Mouse (Mus musculus) myocyte (in vitro differentiated cells): Measurements from ENCODE around the gene Cdh20. TPM values are rescaled to one million over a fixed set of nuclear protein-coding genes. Genes with fewer than 3 reads are reported as not detected.

Source experiments
- H3K27me3 ChIP-seq: one replicate; pipeline ENCODE4 v1.6.1; 2011; ENCODE audit not compliant: control insufficient read depth, insufficient read depth, insufficient read length
- H3K36me3 ChIP-seq: one replicate; pipeline ENCODE4 v1.6.1; 2011; ENCODE audit not compliant: control insufficient read depth, insufficient read depth
- H3K4me2 ChIP-seq: one replicate; pipeline ENCODE4 v1.6.1; 2011; ENCODE audit warnings: low read depth, control low read depth
- H3K4me3 ChIP-seq: one replicate; pipeline ENCODE4 v1.5.1; 2011; ENCODE audit warnings: mild to moderate bottlenecking, control low read depth, moderate library complexity
- H3K79me2 ChIP-seq: one replicate; pipeline ENCODE4 v1.6.1; 2011; ENCODE audit not compliant: control insufficient read depth, insufficient read depth
- H3ac ChIP-seq: one replicate; pipeline ENCODE4 v1.6.1; 2011; ENCODE audit not compliant: control insufficient read depth, insufficient read length
- CEBPB ChIP-seq: IDR thresholded peaks from 2 replicates; pipeline ENCODE4 v1.6.1; 2011; ENCODE audit warnings: mild to moderate bottlenecking, moderate library complexity; ENCODE audit not compliant: poor library complexity, insufficient read depth, severe bottlenecking
- E2F4 ChIP-seq: IDR thresholded peaks from one replicate; pipeline ENCODE4 v1.6.1; 2011; ENCODE audit warnings: mild to moderate bottlenecking, control low read depth, moderate library complexity; ENCODE audit not compliant: insufficient read depth
- MAX ChIP-seq: IDR thresholded peaks from one replicate; pipeline ENCODE4 v1.6.1; 2011; ENCODE audit warnings: low read depth, mild to moderate bottlenecking, control low read depth
- MYOD1 ChIP-seq, 3 experiments: IDR thresholded peaks; one replicate each; pipeline ENCODE4 v1.6.1; 2011; ENCODE audit warnings: control low read depth in 2 of 3, low read depth in 2 of 3, mild to moderate bottlenecking in 2 of 3, moderate library complexity in 1 of 3; ENCODE audit not compliant: insufficient read length in 2 of 3, control insufficient read depth in 1 of 3
- MYOG ChIP-seq, 3 experiments: IDR thresholded peaks; one replicate each; pipeline ENCODE4 v1.6.1; 2011; ENCODE audit warnings: control low read depth in 2 of 3, low read depth in 2 of 3, mild to moderate bottlenecking in 2 of 3; ENCODE audit not compliant: insufficient read length in 2 of 3, control insufficient read depth in 1 of 3, insufficient read depth in 1 of 3
- POLR2A ChIP-seq: IDR thresholded peaks from one replicate; pipeline ENCODE4 v1.6.1; 2011; ENCODE audit warnings: low read depth, mild to moderate bottlenecking, control low read depth, moderate library complexity; ENCODE audit not compliant: insufficient read length
- POLR2AphosphoS2 ChIP-seq: IDR thresholded peaks from one replicate; pipeline ENCODE4 v1.6.1; 2011; ENCODE audit warnings: low read depth, control low read depth; ENCODE audit not compliant: insufficient read length
- REST ChIP-seq: IDR thresholded peaks from one replicate; pipeline ENCODE4 v1.6.1; 2011; ENCODE audit warnings: mild to moderate bottlenecking, control low read depth, moderate library complexity; ENCODE audit not compliant: insufficient read depth, insufficient read length
- SRF ChIP-seq: IDR thresholded peaks from one replicate; pipeline ENCODE4 v1.6.1; 2011; ENCODE audit warnings: low read depth; ENCODE audit not compliant: control insufficient read depth, insufficient read length
- TCF12 ChIP-seq: IDR thresholded peaks from one replicate; pipeline ENCODE4 v1.6.1; 2011; ENCODE audit warnings: mild to moderate bottlenecking, control low read depth; ENCODE audit not compliant: poor library complexity, insufficient read depth, severe bottlenecking
- TCF3 ChIP-seq: IDR thresholded peaks from one replicate; pipeline ENCODE4 v1.6.1; 2011; ENCODE audit warnings: low read depth, control low read depth; ENCODE audit not compliant: insufficient read length
- USF1 ChIP-seq: IDR thresholded peaks from one replicate; pipeline ENCODE4 v1.6.1; 2011; ENCODE audit warnings: low read depth, mild to moderate bottlenecking, control low read depth, moderate library complexity
- polyA plus RNA-seq: library from polyadenylated mRNA; unstranded; fragments of >200 nt; fragmentation: generic; extraction: Trizol; gene quantifications from one replicate; pipeline ENCODE4 v1.2.1, GENCODE M21; 2012; ENCODE audit warnings: missing spikeins

Cdh20 gene
- polyA plus RNA-seq, 1 experiment: 0.01 TPM

- no peaks in the 10 kb centered on the region for H3K79me2 ChIP-seq
- H3K27me3 ChIP-seq: peaks cover 8% of the 10 kb centered on the region
- no peak overlapping the region for H3ac ChIP-seq
- TF ChIP-seq REST: no peak
- TF ChIP-seq USF1: no peak
- TF ChIP-seq MYOG (IDR thresholded peaks at IDR 0.05; ENCODE audit: control insufficient read depth in 1 of 3, insufficient read depth in 1 of 3, insufficient read length in 2 of 3, low read depth in 2 of 3): no peak
- TF ChIP-seq POLR2A: no peak
- no peak for TF ChIP-seq SRF
- no peak for TF ChIP-seq E2F4
- no peak for TF ChIP-seq POLR2AphosphoS2
- TF ChIP-seq CEBPB: no peak
- TF ChIP-seq MYOD1 (IDR thresholded peaks at IDR 0.05; ENCODE audit: control insufficient read depth in 1 of 3, insufficient read length in 2 of 3, low read depth in 2 of 3): no peak
- no peak overlapping the region for H3K4me2 ChIP-seq
- no peak overlapping the region for H3K4me3 ChIP-seq
- no peaks in the 10 kb centered on the region for H3K36me3 ChIP-seq
Measured at GRCm38 (mm10) chr1:104986222-104986973, 218.1 kb downstream of the Cdh20 start.

DNA sequence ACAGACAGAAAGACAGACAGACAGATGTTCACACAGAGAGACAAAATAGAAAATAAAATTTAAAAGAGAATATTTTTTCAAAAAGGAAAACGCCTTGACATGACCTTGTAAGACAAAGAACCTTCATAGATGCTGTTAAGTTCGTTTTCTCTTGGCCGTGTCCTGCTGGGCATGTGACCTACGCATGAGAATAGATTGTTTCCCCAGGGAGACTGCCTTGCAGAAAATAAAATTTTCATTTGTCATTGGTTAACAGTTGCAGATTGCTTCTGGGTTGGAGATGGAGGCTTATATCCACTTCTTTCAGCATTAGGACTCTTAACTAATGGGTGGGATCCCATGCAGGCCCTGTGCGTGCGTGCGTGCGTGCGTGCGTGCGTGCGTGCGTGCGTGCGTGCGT lies 219.2 kb downstream of the Cdh20 start:
- Histone ChIP-seq H3K27me3 (peaks cover 8% of the 10 kb centered on the region), H3K36me3 (no peaks in the 10 kb centered on the region), H3K79me2 (no peaks in the 10 kb centered on the region), H3K4me2 (no peak overlapping the region), H3K4me3 (no peak overlapping the region), H3ac (no peak overlapping the region)
- TF ChIP-seq POLR2A: no peak
- no peak for TF ChIP-seq E2F4
- TF ChIP-seq MYOD1 (IDR thresholded peaks at IDR 0.05; ENCODE audit: control insufficient read depth in 1 of 3, insufficient read length in 2 of 3, low read depth in 2 of 3): no peak
- TF ChIP-seq CEBPB: no peak

DNA sequence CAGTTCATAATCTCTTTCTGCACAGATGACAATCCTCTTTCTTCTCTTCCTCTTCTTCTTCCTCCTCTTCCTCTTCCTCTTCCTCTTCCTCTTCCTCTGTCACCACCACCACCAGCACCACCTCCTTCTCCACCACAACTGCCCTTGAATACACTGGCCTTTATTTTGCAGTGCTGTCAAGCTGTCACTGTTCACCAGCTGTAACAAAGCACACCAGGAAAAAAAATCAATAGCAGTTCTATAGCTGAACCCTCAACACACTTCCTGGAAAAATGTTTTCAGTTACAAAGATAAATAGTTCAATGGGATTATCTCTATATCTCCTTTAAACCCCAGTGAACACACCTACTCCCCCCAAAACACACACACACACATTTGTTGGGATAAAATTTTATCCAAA lies 224.1 kb downstream of the Cdh20 start:
- Histone ChIP-seq H3K4me2 (no peak overlapping the region), H3ac (no peak overlapping the region)
- TF ChIP-seq REST (no peak), POLR2AphosphoS2 (no peak), TCF3 (no peak), USF1 (no peak), TCF12 (no peak), MAX (no peak), CEBPB (no peak), MYOD1 (IDR thresholded peaks at IDR 0.05; ENCODE audit: control insufficient read depth in 1 of 3, insufficient read length in 2 of 3, low read depth in 2 of 3) (no peak), E2F4 (no peak), MYOG (IDR thresholded peaks at IDR 0.05; ENCODE audit: control insufficient read depth in 1 of 3, insufficient read depth in 1 of 3, insufficient read length in 2 of 3, low read depth in 2 of 3) (no peak)

DNA sequence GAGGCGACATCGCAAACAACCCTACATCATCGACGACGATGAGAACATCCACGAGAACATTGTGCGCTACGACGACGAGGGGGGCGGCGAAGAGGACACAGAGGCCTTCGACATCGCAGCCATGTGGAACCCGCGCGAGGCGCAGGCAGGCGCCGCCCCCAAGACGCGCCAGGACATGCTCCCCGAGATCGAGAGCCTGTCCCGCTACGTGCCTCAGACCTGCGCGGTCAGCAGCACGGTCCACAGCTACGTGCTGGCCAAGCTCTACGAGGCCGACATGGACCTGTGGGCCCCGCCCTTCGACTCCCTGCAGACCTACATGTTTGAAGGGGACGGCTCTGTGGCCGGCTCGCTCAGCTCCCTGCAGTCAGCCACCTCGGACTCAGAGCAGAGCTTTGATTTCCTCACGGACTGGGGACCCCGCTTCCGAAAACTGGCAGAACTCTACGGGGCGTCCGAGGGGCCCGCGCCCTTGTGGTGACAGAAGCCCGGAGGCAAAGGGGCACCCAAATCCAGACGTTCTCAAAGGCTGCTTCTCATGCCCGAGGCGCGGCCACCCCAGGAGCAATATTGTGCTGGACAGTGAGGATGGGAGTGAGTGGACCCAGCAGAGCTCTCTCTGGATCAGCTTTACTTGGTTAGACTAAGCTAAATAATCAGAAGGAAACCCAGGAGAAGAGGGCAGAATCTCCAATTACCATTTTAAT lies 225.7 kb downstream of the Cdh20 start:
- Histone ChIP-seq H3K79me2 (no peaks in the 10 kb centered on the region), H3ac (no peak overlapping the region), H3K4me3 (no peak overlapping the region), H3K36me3 (no peaks in the 10 kb centered on the region), H3K27me3 (no peaks in the 10 kb centered on the region), H3K4me2 (no peak overlapping the region)
- TF ChIP-seq MYOG (IDR thresholded peaks at IDR 0.05; ENCODE audit: control insufficient read depth in 1 of 3, insufficient read depth in 1 of 3, insufficient read length in 2 of 3, low read depth in 2 of 3) (no peak), E2F4 (no peak), TCF12 (no peak), MAX (no peak), SRF (no peak), POLR2A (no peak), CEBPB (no peak), TCF3 (no peak), MYOD1 (IDR thresholded peaks at IDR 0.05; ENCODE audit: control insufficient read depth in 1 of 3, insufficient read length in 2 of 3, low read depth in 2 of 3) (no peak), POLR2AphosphoS2 (no peak), USF1 (no peak), REST (no peak)

More for the DNA sequence above, 224.1 kb downstream of the Cdh20 start:
- H3K27me3 ChIP-seq: no peaks in the 10 kb centered on the region
- H3K4me3 ChIP-seq: no peak overlapping the region
- H3K79me2 ChIP-seq: no peaks in the 10 kb centered on the region
- H3K36me3 ChIP-seq: no peaks in the 10 kb centered on the region

DNA sequence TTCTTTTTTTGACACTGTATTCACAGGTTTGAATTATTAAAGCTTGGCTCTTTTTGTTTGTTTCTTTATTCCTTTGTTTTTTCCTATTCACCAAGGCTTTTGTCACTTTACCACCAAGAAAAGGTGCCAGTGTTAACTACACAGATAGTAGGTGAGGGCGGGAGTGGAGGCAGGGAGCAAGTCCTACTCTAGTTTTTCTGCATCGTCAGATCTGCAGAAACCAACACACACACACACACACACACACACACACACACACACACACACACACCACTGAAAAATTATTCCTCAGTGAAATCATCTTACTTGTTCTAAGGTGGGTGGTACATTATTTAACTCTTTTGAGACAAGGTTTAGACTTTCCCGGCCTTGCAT lies 226.3 kb downstream of the Cdh20 start:
- no peak overlapping the region for H3K4me2 ChIP-seq
- TF ChIP-seq TCF3 (no peak), POLR2A (no peak), E2F4 (no peak), REST (no peak), TCF12 (no peak), POLR2AphosphoS2 (no peak), USF1 (no peak), SRF (no peak), MAX (no peak), MYOG (IDR thresholded peaks at IDR 0.05; ENCODE audit: control insufficient read depth in 1 of 3, insufficient read depth in 1 of 3, insufficient read length in 2 of 3, low read depth in 2 of 3) (no peak), MYOD1 (IDR thresholded peaks at IDR 0.05; ENCODE audit: control insufficient read depth in 1 of 3, insufficient read length in 2 of 3, low read depth in 2 of 3) (no peak), CEBPB (no peak)
- H3K4me3 ChIP-seq: no peak overlapping the region

More for the DNA sequence above, 226.3 kb downstream of the Cdh20 start:
- Histone ChIP-seq H3K36me3 (no peaks in the 10 kb centered on the region), H3K27me3 (no peaks in the 10 kb centered on the region), H3K79me2 (no peaks in the 10 kb centered on the region), H3ac (no peak overlapping the region)
